Mouse (Mus musculus): Measurements from ENCODE around the gene Pald1.

DNA sequence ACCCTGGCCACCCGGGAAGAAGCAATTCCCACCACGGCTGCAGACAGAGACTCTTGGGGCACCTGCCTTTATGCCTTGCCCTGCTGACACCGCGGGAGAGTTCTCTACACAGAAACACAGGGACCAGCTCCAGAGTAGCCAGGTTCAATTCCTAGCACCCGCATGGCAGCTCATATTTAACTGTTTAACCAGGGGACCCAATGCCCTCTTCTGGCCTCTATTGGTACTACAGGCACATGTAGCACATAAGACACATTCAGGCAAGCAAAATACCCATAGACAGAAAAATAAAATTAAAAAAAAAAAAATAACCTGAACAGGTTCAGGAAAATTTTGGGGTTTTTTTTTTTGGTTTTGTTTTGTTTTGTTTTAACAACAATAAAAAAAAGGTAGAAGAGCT, 27.2 kb downstream of the Pald1 start:
- no peak for TF ChIP-seq CTCF (IDR thresholded peaks at IDR 0.05; ENCODE audit: control insufficient read depth, insufficient read depth, insufficient read length)
- no peak for TF ChIP-seq MAX (IDR thresholded peaks at IDR 0.05)
- no peak for TF ChIP-seq USF1 (IDR thresholded peaks at IDR 0.05; ENCODE audit: low read depth)
- no peak for TF ChIP-seq MYOG (IDR thresholded peaks at IDR 0.05; ENCODE audit: control insufficient read depth, extremely low read depth, insufficient read length)
- no peak for TF ChIP-seq FOSL1 (IDR thresholded peaks at IDR 0.05; ENCODE audit: insufficient read depth, low read length, poor library complexity, severe bottlenecking)
- no peak for TF ChIP-seq MYOD1 (IDR thresholded peaks at IDR 0.05; ENCODE audit: control insufficient read depth, insufficient read length, low read depth)
- no peak for TF ChIP-seq CEBPB (IDR thresholded peaks at IDR 0.05; ENCODE audit: low read depth)
